Mouse (Mus musculus) ES-E14 (cell line): ENCODE data around the gene Adamts17.

Experiments used
- CHD2 ChIP-seq: IDR thresholded peaks from 2 replicates; pipeline ENCODE4 v1.6.1; 2014; ENCODE audit warnings: mild to moderate bottlenecking, low read depth, low read length, inconsistent platforms
- HCFC1 ChIP-seq: IDR thresholded peaks from 2 replicates; pipeline ENCODE4 v1.6.1; 2012; ENCODE audit warnings: low read length, inconsistent platforms, borderline replicate concordance; ENCODE audit not compliant: insufficient read depth
- MAFK ChIP-seq: IDR thresholded peaks from 2 replicates; pipeline ENCODE4 v1.6.1; 2014; ENCODE audit warnings: mild to moderate bottlenecking, low read depth, low read length, inconsistent platforms; ENCODE audit not compliant: insufficient read depth
- ZNF384 ChIP-seq: IDR thresholded peaks from 2 replicates; pipeline ENCODE4 v1.6.1; 2012; ENCODE audit warnings: low read depth, low read length, inconsistent platforms

- TF ChIP-seq ZNF384 (no peak), HCFC1 (no peak), CHD2 (no peak), MAFK (no peak)
Observed at GRCm38 (mm10) chr7:66936911-66937310, 97.4 kb downstream of the Adamts17 start.
